Mouse (Mus musculus) forebrain, postnatal 0 days (tissue): ENCODE measurements around the gene Palm. TPM values are rescaled to one million over a fixed set of nuclear protein-coding genes. Genes with fewer than 3 reads are reported as not detected.

Experiments used
- ATAC-seq: fragments of 200-750 bp; cut with Nextera tagmentation; 2 replicates; pipeline ENCODE4 v1.8.0; 2017; ENCODE audit warnings: mild to moderate bottlenecking, moderate library complexity
- DNase-seq: peaks from one replicate; pipeline ENCODE4 v3.0.0-alpha.2; 2015
- H3K27ac ChIP-seq: fragments of 300-500 bp; sonication (generic); 2 replicates; pipeline ENCODE4 v1.5.1; 2014; ENCODE audit warnings: low read depth, mild to moderate bottlenecking, antibody characterized with exemption, low read length, moderate library complexity, mixed read lengths
- H3K27me3 ChIP-seq: fragments of 300-500 bp; sonication (generic); 2 replicates; pipeline ENCODE4 v1.6.1; 2014; ENCODE audit warnings: mild to moderate bottlenecking, low read length, mixed read lengths; ENCODE audit not compliant: insufficient read depth
- H3K36me3 ChIP-seq: fragments of 300-500 bp; sonication (generic); 2 replicates; pipeline ENCODE4 v1.6.1; 2014; ENCODE audit warnings: mild to moderate bottlenecking, moderate library complexity; ENCODE audit not compliant: insufficient read depth
- H3K4me1 ChIP-seq: fragments of 300-500 bp; sonication (generic); 2 replicates; pipeline ENCODE4 v1.6.1; 2014; ENCODE audit warnings: antibody characterized with exemption; ENCODE audit not compliant: insufficient read depth
- H3K4me2 ChIP-seq: fragments of 300-500 bp; sonication (generic); 2 replicates; pipeline ENCODE4 v1.6.1; 2014; ENCODE audit warnings: low read depth, mild to moderate bottlenecking, moderate library complexity
- H3K4me3 ChIP-seq: fragments of 300-500 bp; sonication (generic); 2 replicates; pipeline ENCODE4 v1.5.1; 2014; ENCODE audit warnings: low read depth, low read length, mixed read lengths
- H3K9ac ChIP-seq: fragments of 300-500 bp; sonication (generic); 2 replicates; pipeline ENCODE4 v1.6.1; 2014; ENCODE audit warnings: mild to moderate bottlenecking
- H3K9me3 ChIP-seq: fragments of 300-500 bp; sonication (generic); 2 replicates; pipeline ENCODE4 v1.6.1; 2016; ENCODE audit warnings: low read length
- CTCF ChIP-seq: sonication (generic); IDR thresholded peaks from 2 replicates; pipeline ENCODE4 v1.5.1; 2016; ENCODE audit warnings: antibody characterized with exemption, control low read depth, low read depth
- WGBS: fragments of 180-500 bp; shearing (Covaris S2); extraction: QIAGEN DNeasy Blood & Tissue Kit; methylation state at CpG from one replicate; pipeline ENCODE4 v1.1.7; 2014; 5-methylcytosine and 5-hydroxymethylcytosine counted together
- polyA plus RNA-seq: library from polyadenylated mRNA; unstranded; fragments of >200 nt; fragmentation: Nextera tagmentation; extraction: Ambion mirVana; gene quantifications from 2 replicates; pipeline ENCODE4 v1.2.1, GENCODE M21; 2015
- total RNA-seq: library from RNA; depleted of rRNA; stranded (reverse); fragments of >200 nt; gene quantifications from 2 replicates; pipeline ENCODE4 v1.2.3, GENCODE M21; 2014

The Palm gene
- total and polyA plus RNA-seq, 2 experiments from 2014 or later = 154 to 365 TPM

- ATAC-seq (no peak), DNase-seq (no peak)
- H3K9ac ChIP-seq = no peak overlapping the region
- 0 out of 2 replicates have a peak, but pooled peaks cover 6% of the 10 kb centered on the region for H3K4me1 ChIP-seq
- no peak overlapping the region for H3K27ac ChIP-seq
- peaks cover 9% of the 10 kb centered on the region for H3K27me3 ChIP-seq
- 90% methylated on average over 3 of the region's 3 CpGs for WGBS
- H3K4me2 ChIP-seq = no peak overlapping the region
- no peaks in the 10 kb centered on the region for H3K9me3 ChIP-seq
- H3K36me3 ChIP-seq = no peaks in the 10 kb centered on the region
- TF ChIP-seq CTCF = peak; percentile 13; the same call in 1 of the 2 replicates
- H3K4me3 ChIP-seq = no peak overlapping the region
Observed at GRCm38 (mm10) chr10:79772320-79772719, 21.1 kb upstream of the Palm start.

- Histone ChIP-seq H3K4me2 (no peak overlapping the region), H3K9me3 (no peaks in the 10 kb centered on the region), H3K27me3 (peaks cover 12% of the 10 kb centered on the region), H3K36me3 (no peaks in the 10 kb centered on the region), H3K9ac (no peak overlapping the region), H3K27ac (no peak overlapping the region), H3K4me1 (0 out of 2 replicates have a peak, but pooled peaks cover under 1% of the 10 kb centered on the region), H3K4me3 (no peak overlapping the region)
- DNase-seq = no peak
- 95% methylated on average over 2 of the region's 2 CpGs for WGBS
- TF ChIP-seq CTCF = no peak
- ATAC-seq = no peak
Observed at GRCm38 (mm10) chr10:79773208-79773607, 20.2 kb upstream of the Palm start.

- Histone ChIP-seq H3K4me2 (no peak overlapping the region), H3K4me1 (no peaks in the 10 kb centered on the region), H3K27me3 (peaks cover 12% of the 10 kb centered on the region), H3K36me3 (no peaks in the 10 kb centered on the region), H3K9ac (no peak overlapping the region), H3K27ac (no peak overlapping the region), H3K4me3 (no peak overlapping the region), H3K9me3 (no peaks in the 10 kb centered on the region)
- ATAC-seq (no peak), DNase-seq (no peak)
- TF ChIP-seq CTCF = peak; percentile 40
- 63% methylated on average over 5 of the region's 5 CpGs for WGBS
Observed at GRCm38 (mm10) chr10:79774486-79775279, 18.7 kb upstream of the Palm start.

GRCm38 (mm10) chr10:79777103-79777531 is 16.3 kb upstream of the Palm start, which contains the start of gene Fstl3:
Gene Fstl3 (plus strand): TSS chr10:79777272.
- DNase-seq = no peak
- H3K36me3 ChIP-seq = no peaks in the 10 kb centered on the region
- H3K9ac ChIP-seq = no peak within 1 kb of the TSS
- H3K4me1 ChIP-seq = no peaks in the 10 kb centered on the region
- no peak for TF ChIP-seq CTCF
- no peak for ATAC-seq
- 0 out of 2 replicates have a peak within 1 kb of the TSS, but pooled peaks have one; percentile 5 for H3K4me3 ChIP-seq
- H3K4me2 ChIP-seq = peak within 1 kb of the TSS; percentile 35
- H3K9me3 ChIP-seq = no peaks in the 10 kb centered on the region
- WGBS = 2% methylated on average over 38 of the region's 39 CpGs
- H3K27me3 ChIP-seq = peaks cover 12% of the 10 kb centered on the region
- no peak within 1 kb of the TSS for H3K27ac ChIP-seq

- H3K27me3 ChIP-seq = peaks cover 12% of the 10 kb centered on the region
- no peak overlapping the region for H3K4me3 ChIP-seq
- no peak overlapping the region for H3K9ac ChIP-seq
- no peak for DNase-seq
- ATAC-seq = no peak
- no peaks in the 10 kb centered on the region for H3K36me3 ChIP-seq
- H3K4me2 ChIP-seq = no peak overlapping the region
- H3K27ac ChIP-seq = no peak overlapping the region
- no peaks in the 10 kb centered on the region for H3K4me1 ChIP-seq
- TF ChIP-seq CTCF = no peak
- 7% methylated on average over 15 of the region's 15 CpGs for WGBS
- no peaks in the 10 kb centered on the region for H3K9me3 ChIP-seq
Observed at GRCm38 (mm10) chr10:79778006-79778405, 15.4 kb upstream of the Palm start.

GRCm38 (mm10) chr10:79779193-79779592 is 14.2 kb upstream of the Palm start:
- Histone ChIP-seq H3K4me3 (no peak overlapping the region), H3K9me3 (no peaks in the 10 kb centered on the region), H3K4me1 (no peaks in the 10 kb centered on the region), H3K9ac (no peak overlapping the region), H3K27me3 (peaks cover 12% of the 10 kb centered on the region), H3K27ac (no peak overlapping the region), H3K4me2 (no peak overlapping the region), H3K36me3 (no peaks in the 10 kb centered on the region)
- no peak for DNase-seq
- WGBS = 26% methylated on average over 2 of the region's 2 CpGs
- no peak for TF ChIP-seq CTCF
- ATAC-seq = no peak
